Mouse (Mus musculus) testis, adult 2 months (tissue): ENCODE data around the gene Elane.

Experiments
- CTCF ChIP-seq: fragments of 200-500 bp; IDR thresholded peaks from 2 replicates; pipeline ENCODE4 v1.5.1; 2012; ENCODE audit warnings: low read depth, mild to moderate bottlenecking, inconsistent platforms, low read length, moderate library complexity; ENCODE audit not compliant: control insufficient read depth, insufficient read depth, insufficient replicate concordance
- POLR2A ChIP-seq: fragments of 200-500 bp; IDR thresholded peaks from 2 replicates; pipeline ENCODE4 v1.6.1; 2012; ENCODE audit warnings: low read depth, mild to moderate bottlenecking, inconsistent platforms, low read length, moderate library complexity; ENCODE audit not compliant: control insufficient read depth

DNA sequence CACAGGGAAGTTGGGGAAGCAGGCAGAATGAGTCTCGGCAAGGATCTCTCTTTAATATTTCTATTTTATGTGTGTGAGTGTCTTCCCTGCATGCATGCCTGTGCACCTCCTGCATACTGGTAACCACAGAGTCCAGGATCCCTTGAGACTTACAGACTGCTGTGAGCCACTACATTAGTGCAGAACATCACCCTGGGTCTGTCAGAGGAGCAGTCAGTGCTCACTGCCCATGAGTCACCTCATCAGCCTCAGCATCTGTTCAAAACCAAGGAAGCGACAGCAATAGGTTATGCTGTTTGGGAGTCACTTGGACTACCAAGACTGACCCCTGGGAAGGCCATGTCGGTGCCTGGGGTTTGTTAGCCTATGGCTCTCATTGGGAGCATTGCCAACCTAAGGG is 43.7 kb upstream of the Elane start:
- TF ChIP-seq CTCF (no peak), POLR2A (no peak)
